Mouse (Mus musculus): ENCODE data around the gene Zfp786.

The Zfp786 gene

DNA sequence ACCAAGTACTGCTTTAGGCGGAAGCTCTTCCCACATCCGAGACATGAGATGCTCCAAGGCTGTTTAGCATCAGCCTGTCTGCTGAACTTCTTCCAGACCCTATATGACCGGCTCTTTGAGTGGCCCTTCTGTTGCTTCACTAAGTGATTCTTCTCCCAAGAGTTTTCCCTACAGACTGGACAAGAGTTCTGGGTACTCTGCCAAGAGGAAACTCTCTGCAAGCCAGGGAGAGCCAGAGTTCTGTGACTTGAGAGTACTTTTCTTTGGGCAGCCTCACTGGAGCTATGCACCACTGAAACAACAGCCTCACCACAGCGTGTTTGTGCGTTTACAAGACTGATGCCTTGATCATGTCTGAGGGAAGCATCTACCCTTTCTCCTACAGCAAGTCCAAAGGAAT is 9.4 kb downstream of the Zfp786 start:
- no peak for ATAC-seq (ENCODE audit: low TSS enrichment)

- ATAC-seq (ENCODE audit: low TSS enrichment) = no peak
Measured at GRCm38 (mm10) chr6:47819626-47820325, 10.9 kb downstream of the Zfp786 start.

DNA sequence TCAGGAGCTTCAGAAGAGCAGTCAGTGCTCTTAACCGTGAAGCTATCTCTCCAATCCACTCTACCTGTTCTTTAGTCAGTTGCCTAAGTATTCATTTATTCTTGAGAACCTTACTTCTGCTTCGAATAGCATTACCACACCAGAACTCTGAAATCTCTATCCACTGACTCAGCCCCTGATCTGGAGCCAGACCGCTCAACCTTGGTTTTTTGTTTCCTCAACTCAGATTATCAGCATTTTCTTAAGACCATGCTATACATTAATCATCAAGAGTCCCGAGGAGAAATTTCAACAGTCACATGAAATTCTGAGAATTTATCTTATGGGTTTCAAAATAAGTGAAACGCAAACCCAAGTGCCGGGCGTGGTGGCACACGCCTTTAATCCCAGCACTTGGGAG is 11.9 kb downstream of the Zfp786 start:
- ATAC-seq (ENCODE audit: low TSS enrichment) = no peak

- no peak for ATAC-seq (ENCODE audit: low TSS enrichment)
Measured at GRCm38 (mm10) chr6:47816151-47816550, 14.5 kb downstream of the Zfp786 start.

DNA sequence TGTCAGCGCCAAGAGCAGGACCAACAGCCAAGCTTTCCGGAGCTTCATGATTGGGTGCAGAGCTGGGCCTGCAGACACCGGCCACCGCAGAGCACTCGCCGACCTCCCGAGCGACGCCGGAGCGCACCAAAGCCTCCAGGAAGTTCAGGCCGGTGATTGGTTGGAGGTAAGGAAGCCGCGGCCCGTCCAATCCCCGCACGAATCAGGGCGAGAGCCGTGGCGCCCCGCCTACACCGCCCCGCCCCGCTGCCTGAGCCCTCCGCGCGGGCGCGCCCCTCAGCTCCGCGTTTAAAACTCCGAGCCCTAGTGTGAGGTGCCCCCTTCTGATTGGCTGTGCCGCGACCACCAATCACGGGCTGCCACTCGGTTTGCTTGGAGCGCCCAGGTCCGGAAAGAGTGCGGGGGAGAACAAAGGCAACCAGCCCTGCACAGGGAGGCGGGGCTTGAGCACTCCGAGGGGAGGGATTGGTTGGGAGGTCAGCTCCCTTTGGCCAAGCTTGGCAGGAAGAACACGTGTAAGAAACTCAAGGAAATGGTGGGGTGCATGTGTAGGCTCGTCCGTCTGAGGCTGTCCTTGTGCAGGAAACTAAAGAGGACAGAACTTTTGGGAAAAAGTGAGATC is 17.3 kb downstream of the Zfp786 start, which contains the start of gene Pdia4:
Gene Pdia4, minus strand, starts transcription at position 174 of the 622 bp plus-strand sequence.
- ATAC-seq (ENCODE audit: low TSS enrichment) = peak; percentile 95

- no peak for ATAC-seq (ENCODE audit: low TSS enrichment)
Measured at GRCm38 (mm10) chr6:47812271-47812915, 18.3 kb downstream of the Zfp786 start.

DNA sequence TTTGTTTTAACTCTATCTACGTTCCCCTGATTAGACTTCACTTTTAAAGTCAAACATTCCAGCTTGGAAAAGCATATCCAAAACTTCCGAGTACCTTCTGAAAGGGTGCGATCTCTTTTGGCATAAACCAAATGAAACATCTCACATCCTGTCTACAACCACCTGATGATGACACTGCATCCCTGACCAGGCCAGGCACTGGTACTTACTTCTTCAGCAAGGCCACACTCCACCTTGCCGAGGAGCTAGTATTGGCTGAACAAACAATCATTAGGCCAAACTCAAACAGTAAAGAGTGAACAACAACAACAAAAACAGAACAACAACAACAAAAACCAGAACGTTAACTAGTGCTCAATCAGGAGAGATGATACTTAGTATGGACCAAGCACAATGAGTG is 19.3 kb downstream of the Zfp786 start:
- ATAC-seq (ENCODE audit: low TSS enrichment) = no peak

DNA sequence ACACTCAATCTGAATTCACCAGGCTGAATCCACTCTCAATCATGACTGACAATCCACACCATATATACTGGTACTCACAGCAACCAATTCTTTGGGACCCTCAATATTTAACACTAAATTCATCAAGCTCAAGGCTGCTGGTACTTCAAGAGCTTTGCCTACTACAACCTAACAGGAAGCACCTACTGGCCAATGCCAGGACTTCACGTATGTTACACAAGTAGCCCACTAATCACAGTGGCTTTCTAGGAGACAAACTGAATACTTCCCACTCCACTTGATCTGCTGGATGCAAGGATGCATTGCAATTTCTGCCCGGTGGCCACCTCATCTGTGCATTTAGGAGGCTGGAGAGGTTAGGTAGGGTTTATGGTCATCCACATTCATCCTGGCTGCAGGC is 20.5 kb downstream of the Zfp786 start:
- ATAC-seq (ENCODE audit: low TSS enrichment) = no peak

GRCm38 (mm10) chr6:47809053-47809452 is 21.6 kb downstream of the Zfp786 start:
- ATAC-seq (ENCODE audit: low TSS enrichment) = no peak

DNA sequence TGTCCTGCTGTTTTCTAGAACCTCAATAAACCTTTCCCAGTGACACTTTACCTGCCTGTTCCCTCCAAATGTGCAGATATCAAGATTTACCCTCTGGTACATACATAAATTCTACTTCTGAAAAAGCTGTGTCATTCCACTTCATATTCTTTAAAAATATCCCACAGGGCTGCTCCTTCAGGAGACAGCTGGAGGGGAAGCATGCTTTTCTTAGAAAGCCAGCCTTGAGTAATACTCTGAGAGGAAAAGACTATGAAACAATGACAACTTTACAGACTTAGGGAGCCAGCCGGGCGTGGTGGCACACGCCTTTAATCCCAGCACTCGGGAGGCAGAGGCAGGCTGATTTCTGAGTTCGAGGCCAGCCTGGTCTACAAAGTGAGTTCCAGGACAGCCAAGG is 22.1 kb downstream of the Zfp786 start:
- peak; percentile 17; the same call in 1 of the 2 replicates for ATAC-seq (ENCODE audit: low TSS enrichment)

DNA sequence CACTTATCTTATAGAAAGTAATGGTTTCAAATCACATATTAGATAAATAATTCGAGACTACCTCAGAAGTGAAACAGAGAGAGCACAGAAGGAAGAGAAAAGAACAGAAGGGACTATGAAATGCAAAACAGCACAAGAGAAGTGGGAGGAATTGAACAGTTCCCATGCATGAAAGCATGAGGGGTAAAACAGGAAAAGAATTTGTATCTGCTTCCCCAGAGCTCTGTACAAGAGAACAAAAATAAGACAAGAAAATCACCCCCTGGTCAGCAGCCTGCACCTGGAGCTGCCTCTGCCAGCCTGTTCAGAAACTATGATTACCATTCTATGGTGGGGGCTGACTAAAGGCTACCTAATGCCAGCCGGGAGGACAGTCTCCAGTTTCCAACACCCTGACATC is 23.2 kb downstream of the Zfp786 start:
- ATAC-seq (ENCODE audit: low TSS enrichment) = peak; percentile 71

GRCm38 (mm10) chr6:47805520-47805919 is 25.1 kb downstream of the Zfp786 start:
- peak; percentile 24; the same call in 1 of the 2 replicates for ATAC-seq (ENCODE audit: low TSS enrichment)

GRCm38 (mm10) chr6:47799079-47799478 is 31.6 kb downstream of the Zfp786 start:
- ATAC-seq (ENCODE audit: low TSS enrichment) = peak; percentile 35; the same call in 1 of the 2 replicates

- peak; percentile 78 for ATAC-seq (ENCODE audit: low TSS enrichment)
Measured at GRCm38 (mm10) chr6:47794106-47794830, 36.4 kb downstream of the Zfp786 start.

DNA sequence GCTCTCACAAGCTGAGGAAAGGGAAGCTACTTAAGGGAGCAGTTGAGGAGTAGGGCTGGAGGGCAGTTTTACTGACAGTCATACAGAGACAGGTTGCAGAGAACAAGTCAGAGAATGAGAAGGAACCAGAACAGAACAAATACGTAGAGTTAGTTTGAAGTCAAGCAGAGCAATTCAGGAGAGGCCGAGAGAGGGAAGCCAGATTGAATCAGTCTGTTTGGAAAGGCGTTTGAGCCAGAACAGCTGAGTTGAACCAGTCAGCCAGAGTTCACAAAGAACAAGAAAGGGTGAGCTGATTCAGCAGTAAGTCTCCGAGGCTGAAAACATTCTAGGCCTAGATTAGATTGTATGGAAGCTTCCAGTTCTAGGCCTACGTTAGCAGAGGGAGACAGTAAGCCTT is 37.4 kb downstream of the Zfp786 start:
- no peak for ATAC-seq (ENCODE audit: low TSS enrichment)

DNA sequence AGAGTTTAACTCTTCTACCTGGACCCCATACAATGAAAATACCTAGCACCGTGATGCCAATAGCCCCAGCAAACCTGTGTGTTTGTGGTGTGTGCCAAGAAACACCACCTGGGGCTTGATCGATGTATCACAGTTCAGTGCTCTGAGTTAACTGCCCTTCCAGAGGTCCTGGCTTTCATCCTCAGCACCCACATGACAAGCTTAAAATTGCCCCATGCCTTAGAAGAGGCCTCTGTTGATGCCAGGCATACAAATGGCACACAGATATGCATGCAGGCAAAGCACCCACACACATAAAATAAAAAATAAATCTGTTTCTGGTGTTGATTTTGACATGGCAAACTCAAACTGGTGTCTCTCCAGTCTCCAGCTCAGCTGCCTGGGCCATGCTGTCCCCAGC is 38.1 kb downstream of the Zfp786 start:
- no peak for ATAC-seq (ENCODE audit: low TSS enrichment)

DNA sequence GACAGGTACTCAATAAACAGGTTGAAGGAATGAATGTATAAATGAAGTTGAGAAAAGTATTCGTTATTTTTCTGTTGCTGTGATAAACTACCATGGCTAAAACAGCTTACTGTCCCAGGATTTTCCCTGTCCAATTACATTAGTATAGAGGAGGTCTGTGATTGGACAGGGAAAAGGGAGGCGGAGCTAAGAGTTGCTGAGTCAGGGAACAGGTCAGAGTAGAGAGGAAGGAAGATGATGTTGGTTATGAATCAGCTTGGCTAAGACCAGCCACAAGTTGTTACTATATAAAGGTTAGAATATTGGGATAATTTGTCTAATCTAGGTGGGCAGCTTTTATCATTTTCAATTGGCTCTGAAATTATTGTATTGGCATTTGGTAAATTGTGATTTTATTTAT is 39.9 kb downstream of the Zfp786 start:
- ATAC-seq (ENCODE audit: low TSS enrichment) = no peak

DNA sequence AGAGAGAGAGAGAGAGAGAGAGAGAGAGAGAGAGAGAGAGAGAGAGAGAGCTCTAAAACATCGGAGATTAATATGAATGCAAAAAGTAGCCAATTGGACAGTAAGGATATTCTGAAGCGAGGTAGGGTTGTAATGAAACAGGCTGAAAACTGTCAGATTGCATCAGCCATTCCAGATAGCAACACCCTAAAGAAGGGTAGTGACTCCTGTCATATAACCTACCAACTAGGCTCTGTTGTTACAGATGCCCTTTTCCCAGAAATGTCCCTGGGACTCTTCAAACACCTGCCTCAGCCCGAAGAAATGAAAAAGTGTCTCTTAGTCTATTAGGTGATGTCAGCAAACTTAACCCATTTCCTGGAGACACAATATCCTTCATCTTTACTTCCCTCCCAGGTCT is 41.8 kb downstream of the Zfp786 start:
- ATAC-seq (ENCODE audit: low TSS enrichment) = no peak

- peak; percentile 95 for ATAC-seq (ENCODE audit: low TSS enrichment)
Measured at GRCm38 (mm10) chr6:47787941-47788736, 42.5 kb downstream of the Zfp786 start.

GRCm38 (mm10) chr6:47784707-47785412 is 45.8 kb downstream of the Zfp786 start:
- no peak for ATAC-seq (ENCODE audit: low TSS enrichment)
